Comparison of ENCODE assay signal across 35 mouse cellular contexts in the genomic region with DNA sequence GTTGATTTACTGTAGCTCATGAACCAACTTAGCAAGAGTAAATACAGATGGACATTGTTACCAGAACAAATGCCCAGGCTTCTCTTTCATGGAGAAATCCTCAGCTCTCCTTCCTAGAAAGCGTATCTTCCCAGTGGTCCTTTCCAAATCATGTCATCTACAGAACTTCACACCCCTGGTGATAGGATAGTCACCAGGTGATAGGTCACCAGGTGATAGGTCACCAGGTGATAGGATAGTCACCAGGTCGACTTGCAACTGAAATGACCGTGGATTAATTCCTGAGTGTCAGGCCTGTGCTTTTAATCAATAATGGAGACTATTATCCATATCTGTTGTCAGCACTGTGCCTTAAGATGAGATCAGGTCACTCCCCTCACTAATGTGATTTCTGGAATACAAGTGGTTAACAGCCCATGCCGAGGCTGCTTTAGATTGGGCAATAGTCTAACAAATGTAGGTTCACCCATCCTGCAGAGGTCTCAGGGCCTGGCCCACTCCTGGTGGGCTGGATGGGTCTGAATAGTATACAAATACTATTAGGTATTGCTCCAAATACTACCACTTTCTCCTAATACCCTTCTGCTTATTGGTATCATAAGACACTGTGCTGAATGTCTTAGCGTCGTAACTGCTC.
"Had no signal": no experiment of that assay in that cellular context is flagged by ENCODE, and none has a peak within 500 bp of the region (broad histone marks: within the 10 kb centered on the region; RNA-seq: fewer than 3 reads in every experiment).

No protein-coding gene starts in this region.

- H3K36me3 ChIP-seq: heart, embryonic 15.5 days; hindbrain, embryonic 10.5 days; hindbrain, embryonic 12.5 days; hindbrain, embryonic 13.5 days; hindbrain, embryonic 15.5 days; intestine, embryonic 15.5 days; kidney, embryonic 15.5 days had no signal

- DNase-seq: heart, adult 2 months; heart, postnatal 10 days; heart, postnatal 14 days; heart, postnatal 36 days; heart, postnatal 4 days; kidney, adult 11 months; kidney, adult 18-20 months; kidney, adult 2 months; kidney, adult 8-10 months; kidney, adult 9 months; kidney, postnatal 10 days; kidney, postnatal 14 days; kidney, postnatal 25 days; kidney, postnatal 36 days; kidney, postnatal 4 days; layer of hippocampus, adult 9-11 months; layer of hippocampus, postnatal 36 days had no signal

- H3K4me3 ChIP-seq: heart, adult 2 months; heart, embryonic 10.5 days; heart, embryonic 13.5 days; heart, embryonic 15.5 days; hindbrain, embryonic 10.5 days; hindbrain, embryonic 12.5 days; hindbrain, embryonic 13.5 days; hindbrain, embryonic 15.5 days; intestine, embryonic 15.5 days; kidney, embryonic 15.5 days; layer of hippocampus, adult 2 months had no signal

- H3K4me2 ChIP-seq: heart, embryonic 11.5 days; heart, embryonic 13.5 days; heart, embryonic 15.5 days; hindbrain, embryonic 12.5 days; hindbrain, embryonic 13.5 days; hindbrain, embryonic 14.5 days; hindbrain, embryonic 15.5 days; intestine, embryonic 15.5 days; kidney, embryonic 15.5 days had no signal

- H3K9me3 ChIP-seq: heart, embryonic 10.5 days; heart, embryonic 13.5 days; heart, embryonic 15.5 days; hindbrain, embryonic 10.5 days; hindbrain, embryonic 12.5 days; hindbrain, embryonic 13.5 days; hindbrain, embryonic 15.5 days; intestine, embryonic 15.5 days; kidney, embryonic 15.5 days had no signal

- ATAC-seq: hindbrain, embryonic 16.5 days; hindbrain, postnatal 0 days; inflammation-experienced regulatory T-cells, adult 6 months; intestine, embryonic 15.5 days; intestine, embryonic 16.5 days; intestine, postnatal 0 days had no signal

- H3K9ac ChIP-seq: heart, embryonic 13.5 days; heart, embryonic 15.5 days; hindbrain, embryonic 12.5 days; hindbrain, embryonic 13.5 days; hindbrain, embryonic 14.5 days; hindbrain, embryonic 15.5 days; intestine, embryonic 15.5 days; kidney, embryonic 15.5 days had no signal

- H3K27me3 ChIP-seq: heart, embryonic 13.5 days; heart, embryonic 15.5 days; hindbrain, embryonic 12.5 days; hindbrain, embryonic 15.5 days; intestine, embryonic 15.5 days; kidney, embryonic 15.5 days had no signal

- H3K27ac ChIP-seq: heart, adult 2 months; heart, embryonic 10.5 days; heart, embryonic 13.5 days; heart, embryonic 15.5 days; hindbrain, embryonic 10.5 days; hindbrain, embryonic 12.5 days; hindbrain, embryonic 13.5 days; hindbrain, embryonic 14.5 days; hindbrain, embryonic 15.5 days; hindbrain, postnatal 0 days; intestine, embryonic 15.5 days; kidney, embryonic 15.5 days; kidney, postnatal 0 days; layer of hippocampus, adult 2 months had no signal
